Mouse (Mus musculus): ENCODE data around the gene Gm28729.
"Not testable (repeated sequence)": the region's sequence is repeated elsewhere in the genome, so short reads cannot be mapped to it uniquely, and the experiment has no call there.

Gm28729 gene

DNA sequence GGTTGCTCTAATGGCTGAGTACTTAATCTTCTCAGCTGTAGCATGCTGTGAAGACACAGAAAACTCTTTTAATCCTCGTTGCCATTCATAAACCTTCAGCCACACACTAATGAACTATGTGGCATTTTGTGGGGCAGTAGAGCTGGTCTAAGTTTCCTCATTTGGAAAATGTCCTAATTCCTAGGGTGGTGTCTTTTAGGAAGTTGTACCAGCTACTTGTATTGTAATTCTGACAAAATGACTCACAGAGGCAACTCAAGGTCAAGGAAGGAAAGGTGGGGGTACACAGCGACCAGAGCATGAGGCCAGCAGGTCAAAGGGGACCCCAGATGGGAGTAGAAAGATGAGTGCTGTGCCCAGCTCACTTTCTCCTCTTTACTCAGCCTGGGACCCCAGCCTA lies 41.4 kb downstream of the Gm28729 start:
- H3K4me3 ChIP-seq (replicated peaks; ENCODE audit: low read length) = no peak overlapping the region
- no peaks in the 10 kb centered on the region for H3K9me3 ChIP-seq (ENCODE audit: low read length)
- peaks cover 73% of the 10 kb centered on the region for H3K4me1 ChIP-seq (replicated peaks; ENCODE audit: low read depth, low read length)
- H3K27me3 ChIP-seq (ENCODE audit: insufficient read depth, low read length) = no peaks in the 10 kb centered on the region
- TF ChIP-seq POU5F1 (IDR thresholded peaks at IDR 0.05; ENCODE audit: borderline replicate concordance, low read length) (no peak), CTCF (conservative IDR thresholded peaks at IDR 0.05; ENCODE audit: low read length) (no peak), NANOG (IDR thresholded peaks at IDR 0.05; ENCODE audit: borderline replicate concordance, low read length) (no peak; the same call in 1 of the 2 replicates)
- H3K36me3 ChIP-seq (ENCODE audit: insufficient read depth, low read length) = no peaks in the 10 kb centered on the region

DNA sequence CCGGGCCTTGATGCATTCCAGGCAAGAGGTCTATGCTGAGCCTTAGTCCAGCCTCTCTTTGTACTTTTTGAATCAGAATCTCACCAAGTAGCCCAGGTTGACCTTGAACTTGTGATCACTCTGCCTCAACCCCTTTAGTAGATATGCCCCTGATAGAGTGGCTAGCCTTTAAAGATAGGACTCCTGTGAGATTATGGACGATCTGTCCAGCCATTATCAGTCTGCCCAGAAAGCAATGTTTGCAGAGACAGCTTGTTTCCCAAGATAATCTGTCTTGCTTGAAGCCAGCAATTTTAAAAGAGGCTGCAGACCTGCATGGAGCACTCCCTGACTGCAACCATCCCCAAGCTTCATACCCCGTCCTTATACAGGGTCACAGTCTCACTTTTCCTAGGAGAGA lies 42.0 kb downstream of the Gm28729 start:
- no peaks in the 10 kb centered on the region for H3K27me3 ChIP-seq (ENCODE audit: insufficient read depth, low read length)
- no peaks in the 10 kb centered on the region for H3K9me3 ChIP-seq (ENCODE audit: low read length)
- no peak overlapping the region for H3K4me3 ChIP-seq (replicated peaks; ENCODE audit: low read length)
- peaks cover 71% of the 10 kb centered on the region for H3K4me1 ChIP-seq (replicated peaks; ENCODE audit: low read depth, low read length)
- no peaks in the 10 kb centered on the region for H3K36me3 ChIP-seq (ENCODE audit: insufficient read depth, low read length)
- TF ChIP-seq CTCF (conservative IDR thresholded peaks at IDR 0.05; ENCODE audit: low read length) (no peak), POU5F1 (IDR thresholded peaks at IDR 0.05; ENCODE audit: borderline replicate concordance, low read length) (no peak), NANOG (IDR thresholded peaks at IDR 0.05; ENCODE audit: borderline replicate concordance, low read length) (no peak)

DNA sequence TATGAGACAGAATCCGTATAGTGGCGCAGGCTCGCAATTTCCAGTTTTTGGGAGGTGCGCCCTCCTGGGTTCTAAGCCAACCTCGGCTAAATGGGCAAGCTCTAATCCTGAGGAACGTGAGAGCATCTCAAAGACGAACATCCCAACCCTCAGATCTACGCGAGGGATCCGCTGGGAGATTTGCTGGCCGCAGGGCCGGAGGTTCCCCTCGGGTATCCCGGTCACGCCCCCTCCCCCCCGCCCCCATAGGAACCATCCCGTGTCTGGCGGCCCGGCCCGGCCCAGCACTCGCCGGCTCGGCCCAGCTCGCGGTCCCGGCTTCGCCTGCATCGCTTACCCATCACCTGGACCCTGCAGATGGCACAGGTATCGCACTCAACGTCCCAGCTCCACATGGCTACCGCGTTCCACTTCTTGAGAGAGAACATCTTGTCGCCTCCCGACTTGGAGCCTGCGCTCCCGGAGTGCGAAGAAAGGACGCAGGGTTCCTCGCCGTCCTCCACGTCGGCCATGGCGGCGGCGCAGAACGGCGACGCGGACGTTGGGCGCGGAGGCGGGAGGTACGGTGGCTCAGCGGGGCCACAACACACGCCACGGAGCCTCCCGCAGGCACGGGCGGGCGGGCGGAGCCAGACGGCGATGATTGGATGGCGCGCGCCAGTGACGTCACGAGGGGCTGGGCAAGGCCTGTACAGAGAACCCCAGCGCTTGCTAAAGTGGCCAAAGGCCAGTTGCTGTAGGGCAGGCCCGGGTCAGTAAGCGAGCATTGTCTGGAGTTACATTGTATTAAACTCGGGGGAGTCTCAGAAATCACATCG lies 46.8 kb downstream of the Gm28729 start, which contains the start of gene Rnf7:
Rnf7 (minus strand) TSS at position 605 of the 818 bp plus-strand sequence.
- Histone ChIP-seq H3K27me3 (ENCODE audit: insufficient read depth, low read length) (no peaks in the 10 kb centered on the region), H3K4me1 (replicated peaks; ENCODE audit: low read depth, low read length) (peaks cover 75% of the 10 kb centered on the region), H3K9me3 (ENCODE audit: low read length) (no peaks in the 10 kb centered on the region), H3K4me3 (replicated peaks; ENCODE audit: low read length) (peak within 1 kb of the TSS; percentile 97), H3K36me3 (ENCODE audit: insufficient read depth, low read length) (peaks cover 34% of the 10 kb centered on the region)
- TF ChIP-seq NANOG (IDR thresholded peaks at IDR 0.05; ENCODE audit: borderline replicate concordance, low read length) (no peak), CTCF (conservative IDR thresholded peaks at IDR 0.05; ENCODE audit: low read length) (no peak), POU5F1 (IDR thresholded peaks at IDR 0.05; ENCODE audit: borderline replicate concordance, low read length) (no peak)

DNA sequence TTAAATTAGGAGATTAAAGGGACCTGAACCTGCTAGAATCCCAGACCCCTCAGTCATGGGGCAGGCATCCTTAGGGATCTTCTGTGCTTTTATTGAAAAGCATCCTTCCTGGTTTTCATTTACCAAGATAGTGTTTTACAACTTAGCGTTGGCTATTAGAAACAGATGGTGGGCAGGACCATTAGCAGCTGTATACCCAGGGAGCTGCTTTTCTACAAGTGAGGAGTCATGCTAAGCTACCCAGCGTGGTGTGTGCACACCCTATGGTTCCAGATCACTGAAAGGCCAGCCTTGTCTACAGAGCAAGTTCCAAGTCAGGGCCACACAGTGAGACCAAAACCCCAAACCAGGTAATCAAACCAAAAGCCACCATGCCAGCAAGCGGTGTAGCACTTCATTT lies 52.7 kb downstream of the Gm28729 start:
- no peaks in the 10 kb centered on the region for H3K9me3 ChIP-seq (ENCODE audit: low read length)
- H3K27me3 ChIP-seq (ENCODE audit: insufficient read depth, low read length) = no peaks in the 10 kb centered on the region
- TF ChIP-seq CTCF (conservative IDR thresholded peaks at IDR 0.05; ENCODE audit: low read length) (no peak), NANOG (IDR thresholded peaks at IDR 0.05; ENCODE audit: borderline replicate concordance, low read length) (no peak), POU5F1 (IDR thresholded peaks at IDR 0.05; ENCODE audit: borderline replicate concordance, low read length) (no peak)
- H3K4me1 ChIP-seq (replicated peaks; ENCODE audit: low read depth, low read length) = peaks cover 65% of the 10 kb centered on the region
- H3K36me3 ChIP-seq (ENCODE audit: insufficient read depth, low read length) = peaks cover 71% of the 10 kb centered on the region
- H3K4me3 ChIP-seq (replicated peaks; ENCODE audit: low read length) = no peak overlapping the region

DNA sequence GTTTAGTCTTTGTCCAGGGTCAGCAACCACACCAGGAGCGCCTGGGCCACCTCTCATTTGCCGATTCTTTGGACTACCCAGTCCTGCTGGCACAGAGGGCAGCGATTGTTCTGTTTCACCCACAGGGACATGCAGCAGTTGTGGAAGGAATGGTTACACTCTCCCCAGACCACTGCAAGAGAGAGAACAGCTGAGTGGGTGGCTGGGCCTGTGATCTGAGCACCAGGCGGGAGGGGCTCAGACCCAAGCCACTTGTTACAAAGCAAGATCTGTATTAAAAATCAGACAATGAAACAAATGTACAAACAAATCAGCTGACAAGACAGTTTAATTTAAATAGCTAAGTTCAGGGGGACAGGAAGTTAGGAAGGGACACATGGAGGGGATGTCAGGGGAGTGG lies 53.4 kb downstream of the Gm28729 start:
- Histone ChIP-seq H3K36me3 (ENCODE audit: insufficient read depth, low read length) (peaks cover 76% of the 10 kb centered on the region), H3K4me1 (replicated peaks; ENCODE audit: low read depth, low read length) (peaks cover 59% of the 10 kb centered on the region)
- not testable (repeated sequence) for H3K9me3 ChIP-seq (ENCODE audit: low read length); H3K27me3 ChIP-seq (ENCODE audit: insufficient read depth, low read length); H3K4me3 ChIP-seq (replicated peaks; ENCODE audit: low read length)

DNA sequence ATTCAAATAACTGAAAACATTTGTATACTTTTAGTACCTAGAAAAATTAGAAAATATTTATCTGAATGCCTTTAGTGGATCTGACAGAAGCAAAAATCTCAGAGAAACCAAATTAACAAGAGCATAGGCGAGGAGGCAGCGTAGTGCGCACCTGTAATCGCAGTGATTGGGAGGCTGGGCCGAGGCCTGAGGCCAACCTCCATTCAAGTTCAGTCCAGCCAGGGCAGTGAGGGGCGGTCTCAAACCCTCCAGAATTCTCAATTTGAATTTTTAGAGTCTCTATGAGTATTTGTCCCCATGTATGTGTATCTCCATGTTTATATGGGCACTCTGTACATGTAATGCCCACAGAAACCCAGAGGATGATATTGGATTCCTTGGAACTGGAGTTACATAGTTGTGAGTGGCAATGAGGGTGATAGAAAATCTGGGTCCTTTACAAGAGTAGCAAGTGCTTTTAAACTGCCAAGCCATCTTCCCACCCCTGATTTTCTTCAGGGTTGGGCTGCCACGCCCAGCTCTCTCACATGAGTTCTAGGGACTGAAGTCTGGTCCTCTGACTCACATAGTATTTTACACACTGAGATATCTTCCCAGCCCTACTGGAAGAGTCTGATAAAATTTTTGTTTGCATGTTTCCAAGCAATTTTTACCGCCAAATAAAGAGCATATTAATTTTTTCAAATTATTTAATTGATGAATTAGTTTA lies 54.6 kb downstream of the Gm28729 start:
- H3K36me3 ChIP-seq (ENCODE audit: insufficient read depth, low read length) = peaks cover 73% of the 10 kb centered on the region
- peaks cover 48% of the 10 kb centered on the region for H3K4me1 ChIP-seq (replicated peaks; ENCODE audit: low read depth, low read length)
- no peaks in the 10 kb centered on the region for H3K9me3 ChIP-seq (ENCODE audit: low read length)
- H3K27me3 ChIP-seq (ENCODE audit: insufficient read depth, low read length) = no peaks in the 10 kb centered on the region
- H3K4me3 ChIP-seq (replicated peaks; ENCODE audit: low read length) = no peak overlapping the region
- TF ChIP-seq POU5F1 (IDR thresholded peaks at IDR 0.05; ENCODE audit: borderline replicate concordance, low read length) = no peak

DNA sequence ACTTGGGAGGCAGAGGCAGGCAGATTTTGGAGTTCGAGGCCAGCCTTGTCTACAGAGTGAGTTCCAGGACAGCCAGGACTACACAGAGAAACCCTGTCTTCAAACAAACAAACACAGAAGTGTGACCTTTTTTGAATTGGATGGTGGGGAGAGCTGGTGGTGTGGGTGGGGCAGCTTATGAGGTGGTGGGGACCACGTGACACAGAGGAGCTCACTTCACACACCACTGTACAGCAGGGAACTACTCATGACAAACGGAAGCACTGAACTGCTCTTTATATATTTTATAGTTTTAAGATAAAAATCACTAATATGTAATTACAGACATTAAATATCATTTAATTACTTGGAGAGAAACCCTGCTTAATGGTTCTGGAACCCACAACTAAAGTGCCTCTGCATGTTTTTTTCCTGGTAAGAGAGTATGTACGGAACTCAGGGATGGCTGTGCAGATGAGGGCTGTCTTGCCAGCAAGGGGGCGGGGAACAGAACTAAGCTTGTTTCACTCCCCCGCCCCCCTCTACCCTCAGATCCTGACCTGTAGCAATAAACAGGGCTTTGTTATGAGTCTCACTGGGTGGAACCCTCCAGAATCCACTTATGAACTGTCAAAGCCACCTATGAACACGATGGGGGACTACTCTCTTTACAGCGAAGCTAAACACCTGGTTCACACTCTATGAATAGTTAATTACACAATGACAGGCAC lies 55.4 kb downstream of the Gm28729 start:
- Histone ChIP-seq H3K4me3 (replicated peaks; ENCODE audit: low read length) (no peak overlapping the region), H3K4me1 (replicated peaks; ENCODE audit: low read depth, low read length) (peaks cover 41% of the 10 kb centered on the region), H3K9me3 (ENCODE audit: low read length) (no peaks in the 10 kb centered on the region), H3K36me3 (ENCODE audit: insufficient read depth, low read length) (peaks cover 66% of the 10 kb centered on the region), H3K27me3 (ENCODE audit: insufficient read depth, low read length) (no peaks in the 10 kb centered on the region)
- TF ChIP-seq POU5F1 (IDR thresholded peaks at IDR 0.05; ENCODE audit: borderline replicate concordance, low read length) (no peak), NANOG (IDR thresholded peaks at IDR 0.05; ENCODE audit: borderline replicate concordance, low read length) (no peak), CTCF (conservative IDR thresholded peaks at IDR 0.05; ENCODE audit: low read length) (no peak)

DNA sequence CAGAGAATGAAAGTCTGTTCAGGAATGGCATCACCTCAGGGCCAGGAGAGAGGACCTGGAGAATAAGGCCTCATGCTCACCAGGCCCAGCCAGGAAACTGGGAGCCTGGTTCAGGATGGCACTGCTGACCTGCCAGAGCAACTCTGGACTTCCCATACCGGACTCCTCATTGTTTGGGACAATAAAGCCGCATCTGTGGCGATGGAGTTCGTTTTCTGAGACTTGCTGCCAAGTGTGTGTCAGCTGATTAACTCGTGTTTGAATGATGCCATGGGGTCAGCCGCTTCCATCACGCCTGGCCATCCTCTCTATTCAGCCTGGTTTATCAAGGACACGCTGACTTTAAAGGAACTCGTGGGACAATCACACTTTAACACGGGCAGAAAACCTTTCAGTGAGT lies 61.4 kb downstream of the Gm28729 start:
- Histone ChIP-seq H3K27me3 (ENCODE audit: insufficient read depth, low read length) (no peaks in the 10 kb centered on the region), H3K36me3 (ENCODE audit: insufficient read depth, low read length) (peaks cover 25% of the 10 kb centered on the region), H3K4me3 (replicated peaks; ENCODE audit: low read length) (no peak overlapping the region), H3K9me3 (ENCODE audit: low read length) (no peaks in the 10 kb centered on the region), H3K4me1 (replicated peaks; ENCODE audit: low read depth, low read length) (peaks cover 17% of the 10 kb centered on the region)
- TF ChIP-seq NANOG (IDR thresholded peaks at IDR 0.05; ENCODE audit: borderline replicate concordance, low read length) (no peak), POU5F1 (IDR thresholded peaks at IDR 0.05; ENCODE audit: borderline replicate concordance, low read length) (no peak), CTCF (conservative IDR thresholded peaks at IDR 0.05; ENCODE audit: low read length) (no peak)
